In genomic region chr16:44011010-44011409, GRCm38 (mm10) we compare ENCODE assay signal across 26 mouse cellular contexts. TPM values are rescaled to one million over a fixed set of nuclear protein-coding genes. Genes with fewer than 3 reads are reported as not detected.
DNase-seq lines count a peak whose midpoint lies in the region; ATAC-seq lines count a peak whose summit lies in the region.
"Had no signal": no experiment of that assay in that cellular context is flagged by ENCODE, and none has a peak within 500 bp of the region (broad histone marks: within the 10 kb centered on the region; RNA-seq: fewer than 3 reads in every experiment).

No protein-coding gene starts in this region.

- no peaks in the 10 kb centered on the region for H3K9me3 ChIP-seq in kidney, embryonic 15.5 days (replicated peaks)
- H3K9me3 ChIP-seq: embryonic facial prominence, embryonic 10.5 days; embryonic facial prominence, embryonic 13.5 days; forebrain, embryonic 12.5 days; forebrain, embryonic 15.5 days; heart, embryonic 10.5 days; heart, embryonic 13.5 days; hindbrain, embryonic 12.5 days; hindbrain, embryonic 15.5 days had no signal

- H3K9ac ChIP-seq in kidney, embryonic 15.5 days, result no peak overlapping the region
- H3K9ac ChIP-seq: embryonic facial prominence, embryonic 13.5 days; forebrain, embryonic 12.5 days; forebrain, embryonic 15.5 days; heart, embryonic 13.5 days; hindbrain, embryonic 12.5 days; hindbrain, embryonic 15.5 days had no signal

- no peak overlapping the region for H3K27ac ChIP-seq in kidney, embryonic 15.5 days
- H3K27ac ChIP-seq: embryonic facial prominence, embryonic 10.5 days; embryonic facial prominence, embryonic 13.5 days; forebrain, embryonic 12.5 days; forebrain, embryonic 15.5 days; heart, adult 2 months; heart, embryonic 10.5 days; heart, embryonic 13.5 days; hindbrain, embryonic 12.5 days; hindbrain, embryonic 15.5 days had no signal

- H3K4me2 ChIP-seq in kidney, embryonic 15.5 days, result no peak overlapping the region
- H3K4me2 ChIP-seq: embryonic facial prominence, embryonic 13.5 days; forebrain, embryonic 12.5 days; forebrain, embryonic 15.5 days; heart, embryonic 13.5 days; hindbrain, embryonic 12.5 days; hindbrain, embryonic 15.5 days had no signal

- H3K4me3 ChIP-seq in kidney, embryonic 15.5 days (replicated peaks), result no peak overlapping the region
- H3K4me3 ChIP-seq: embryonic facial prominence, embryonic 10.5 days; embryonic facial prominence, embryonic 13.5 days; erythroblast, embryonic 14.5 days; forebrain, embryonic 12.5 days; forebrain, embryonic 15.5 days; heart, adult 2 months; heart, embryonic 10.5 days; heart, embryonic 13.5 days; hindbrain, embryonic 12.5 days; hindbrain, embryonic 15.5 days had no signal

- WGBS in kidney, embryonic 15.5 days, result 44% methylated on average over 5 of the region's 5 CpGs

- intact Hi-C loops in heart, postnatal 36 days (cut with DNase I), result no loop called here

- H3K4me1 ChIP-seq in kidney, embryonic 15.5 days, result 0 out of 2 replicates have a peak, but pooled peaks cover 3% of the 10 kb centered on the region
- H3K4me1 ChIP-seq: embryonic facial prominence, embryonic 13.5 days; forebrain, embryonic 12.5 days; forebrain, embryonic 15.5 days; heart, embryonic 10.5 days; hindbrain, embryonic 12.5 days; hindbrain, embryonic 15.5 days had no signal

- H3K36me3 ChIP-seq in kidney, embryonic 15.5 days, result 0 out of 2 replicates have a peak, but pooled peaks cover 4% of the 10 kb centered on the region
- H3K36me3 ChIP-seq: embryonic facial prominence, embryonic 10.5 days; embryonic facial prominence, embryonic 13.5 days; forebrain, embryonic 12.5 days; forebrain, embryonic 15.5 days; hindbrain, embryonic 12.5 days; hindbrain, embryonic 15.5 days had no signal

- peak; percentile 61 for DNase-seq in heart, adult 11 months
- DNase-seq in heart, postnatal 36 days, result no peak
- DNase-seq in kidney, postnatal 25 days, result no peak
- peak; percentile 9 to 14 for DNase-seq in kidney, postnatal 4 days
- no peak for DNase-seq in kidney, postnatal 14 days
- DNase-seq: adrenal gland, adult 8-10 months; adrenal gland, postnatal 25 days; cerebellum, adult 11-12 months; cerebellum, adult 8-10 months; cerebellum, postnatal 10 days; cerebellum, postnatal 36 days; embryo, embryonic 11 days; gastrocnemius, postnatal 25 days; heart, adult 2 months; heart, postnatal 14 days had no signal

- H3K27me3 ChIP-seq in kidney, embryonic 15.5 days, result no peaks in the 10 kb centered on the region
- H3K27me3 ChIP-seq: embryonic facial prominence, embryonic 13.5 days; forebrain, embryonic 12.5 days; forebrain, embryonic 15.5 days; heart, embryonic 13.5 days; hindbrain, embryonic 12.5 days; hindbrain, embryonic 15.5 days had no signal

- ATAC-seq in kidney, embryonic 15.5 days (replicated peaks; ENCODE audit: low FRiP score), result 0 out of 2 replicates have a peak, but pooled peaks have one; percentile 40
- ATAC-seq: activated CD4-positive, CD25-positive, alpha-beta regulatory T cell, adult 4 months; forebrain, embryonic 15.5 days had no signal

RNA-seq across cellular contexts. Expression of gene Zdhhc23, which starts 31.4 kb away (rescaled TPM):
- under 1 TPM; 0.28 to 0.38 TPM for total RNA-seq in heart, postnatal 36 days (2021)
- 1.7 and 1.9 TPM in 2 replicates for polyA plus RNA-seq in kidney, embryonic 15.5 days (2015; fragmentation: Nextera tagmentation; extraction: Ambion mirVana)

RNA-seq across cellular contexts. Expression of gene Gramd1c, which starts 52.1 kb away (rescaled TPM):
- total RNA-seq in heart, postnatal 36 days (2021), result under 1 TPM; 0.70 to 0.78 TPM
- 6.6 and 7.9 TPM in 2 replicates for polyA plus RNA-seq in kidney, embryonic 15.5 days (2015; fragmentation: Nextera tagmentation; extraction: Ambion mirVana)
- polyA plus RNA-seq: erythroblast, embryonic 14.5 days had no signal

Comparison
In these comparisons a context has a peak if more than half of its experiments do, and no peak if none do; other contexts are left out.
1. DNase-seq: peak in heart, adult 11 months (single experiment) and kidney, postnatal 4 days (2 of 2); none in heart, postnatal 36 days (0 of 2), kidney, postnatal 25 days (0 of 2) and kidney, postnatal 14 days (single experiment).